Mouse (Mus musculus) thymus, adult 2 months (tissue): ENCODE measurements around the gene Efnb3.

Source experiments
- CTCF ChIP-seq: fragments of 200-500 bp; IDR thresholded peaks from 2 replicates; pipeline ENCODE4 v1.5.1; 2012; ENCODE audit warnings: mild to moderate bottlenecking, control low read depth, low read length, moderate library complexity, borderline replicate concordance; ENCODE audit not compliant: control insufficient read depth, poor library complexity, insufficient read depth; ENCODE audit errors: extremely low read depth
- POLR2A ChIP-seq: fragments of 200-500 bp; IDR thresholded peaks from 2 replicates; pipeline ENCODE4 v1.6.1; 2012; ENCODE audit warnings: mild to moderate bottlenecking, low read length, control low read depth, moderate library complexity; ENCODE audit not compliant: control insufficient read depth, poor library complexity, insufficient read depth; ENCODE audit errors: extremely low read depth

GRCm38 (mm10) chr11:69565131-69565530 is 5.1 kb upstream of the Efnb3 start:
- TF ChIP-seq POLR2A (no peak), CTCF (no peak)
